Mouse (Mus musculus) megakaryocyte, embryonic 14.5 days (primary cell): Measurements from ENCODE around the gene Rasl11b.

Experiments used
- FLI1 ChIP-seq: IDR thresholded peaks from 2 replicates; pipeline ENCODE4 v1.6.1; 2012; ENCODE audit warnings: low read length, inconsistent platforms, mixed read lengths
- GATA1 ChIP-seq: IDR thresholded peaks from 3 replicates; pipeline ENCODE4 v1.6.1; 2012; ENCODE audit warnings: mixed read lengths, low read length, inconsistent platforms, borderline replicate concordance

DNA sequence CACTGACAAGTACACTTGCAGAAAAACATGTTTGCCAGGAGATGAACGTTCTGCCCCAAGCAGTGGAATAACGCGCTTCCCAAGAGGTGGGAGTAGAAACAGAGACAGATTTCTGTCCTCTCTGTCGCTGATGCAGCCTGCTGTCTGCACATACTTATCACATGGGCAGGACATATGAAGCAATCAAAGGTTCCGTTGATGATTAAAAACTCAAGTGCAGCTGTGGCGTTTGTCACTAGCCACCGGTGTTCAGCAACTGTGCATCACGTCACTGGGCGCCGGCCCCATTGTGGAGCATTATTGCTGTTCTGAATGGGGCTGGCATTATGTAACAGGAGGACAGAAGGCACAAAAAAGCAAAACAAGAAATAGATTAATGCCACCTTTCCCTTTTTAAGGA is 12.0 kb upstream of the Rasl11b start:
- no peak for TF ChIP-seq GATA1
- no peak for TF ChIP-seq FLI1
